Mouse (Mus musculus) stomach, postnatal 0 days (tissue): Measurements from ENCODE around the gene Rbm41.

Experiments
- CTCF ChIP-seq: IDR thresholded peaks from 2 replicates; pipeline ENCODE4 v1.5.1; 2016; ENCODE audit warnings: antibody characterized with exemption, low read depth, mild to moderate bottlenecking, moderate library complexity
- EP300 ChIP-seq: optimal IDR thresholded peaks from 2 replicates; pipeline ENCODE3; 2016; ENCODE audit warnings: antibody characterized with exemption

DNA sequence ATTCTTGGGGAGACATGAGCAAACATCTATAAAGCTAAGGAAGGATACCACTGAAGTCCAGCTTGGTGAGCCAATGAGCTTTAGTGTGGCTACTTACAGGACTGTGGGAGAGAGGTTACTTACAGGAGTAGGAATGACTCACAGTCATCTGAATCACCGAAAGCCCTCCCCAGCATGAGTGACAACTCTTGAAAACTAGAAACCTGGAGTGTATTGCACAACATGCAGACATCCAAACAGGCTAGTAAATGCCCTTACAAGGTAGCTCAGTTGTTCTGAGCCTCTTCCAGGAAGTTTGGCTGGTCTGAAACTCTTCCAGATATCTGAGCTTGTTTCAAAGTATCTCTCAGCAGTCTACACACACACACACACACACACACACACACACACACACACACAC lies 64.9 kb downstream of the Rbm41 start:
- no peak for TF ChIP-seq CTCF
- no peak for TF ChIP-seq EP300
